Mouse (Mus musculus) thymus, adult 2 months (tissue): Measurements from ENCODE around the gene Gse1. TPM values are rescaled to one million over a fixed set of nuclear protein-coding genes. Genes with fewer than 3 reads are reported as not detected.

Experiments
- DNase-seq: peaks from one replicate; pipeline ENCODE4 v3.0.0; 2021
- H3K27ac ChIP-seq: fragments of 200-500 bp; 2 replicates; pipeline ENCODE4 v1.5.1; 2012; ENCODE audit warnings: low read length, control low read depth; ENCODE audit not compliant: control insufficient read depth, insufficient read depth
- H3K27me3 ChIP-seq: fragments of 200-500 bp; 2 replicates; pipeline ENCODE4 v1.6.1; 2012; ENCODE audit warnings: mild to moderate bottlenecking, low read length, moderate library complexity, mixed read lengths; ENCODE audit not compliant: control insufficient read depth, insufficient read depth
- H3K36me3 ChIP-seq: fragments of 200-500 bp; 2 replicates; pipeline ENCODE4 v1.6.1; 2012; ENCODE audit warnings: mild to moderate bottlenecking, low read length, moderate library complexity; ENCODE audit not compliant: control insufficient read depth, insufficient read depth
- H3K4me1 ChIP-seq: fragments of 200-500 bp; replicated peaks from 2 replicates; pipeline ENCODE4 v1.6.1; 2012; ENCODE audit warnings: low read length; ENCODE audit not compliant: control insufficient read depth, insufficient read depth
- H3K4me3 ChIP-seq: fragments of 200-500 bp; 2 replicates; pipeline ENCODE4 v1.5.1; 2012; ENCODE audit warnings: mild to moderate bottlenecking, low read length, control low read depth, moderate library complexity; ENCODE audit not compliant: control insufficient read depth, insufficient read depth
- CTCF ChIP-seq: fragments of 200-500 bp; IDR thresholded peaks from 2 replicates; pipeline ENCODE4 v1.5.1; 2012; ENCODE audit warnings: mild to moderate bottlenecking, control low read depth, low read length, moderate library complexity, borderline replicate concordance; ENCODE audit not compliant: control insufficient read depth, poor library complexity, insufficient read depth; ENCODE audit errors: extremely low read depth
- POLR2A ChIP-seq: fragments of 200-500 bp; IDR thresholded peaks from 2 replicates; pipeline ENCODE4 v1.6.1; 2012; ENCODE audit warnings: mild to moderate bottlenecking, low read length, control low read depth, moderate library complexity; ENCODE audit not compliant: control insufficient read depth, poor library complexity, insufficient read depth; ENCODE audit errors: extremely low read depth
- WGBS: fragments of 180-500 bp; shearing (Covaris S2); methylation state at CpG from one replicate; pipeline ENCODE4 v1.1.7; 2018; 5-methylcytosine and 5-hydroxymethylcytosine counted together
- polyA plus RNA-seq: library from polyadenylated mRNA; depleted of rRNA; stranded (reverse); fragments of >200 nt; gene quantifications from 2 replicates; pipeline ENCODE4 v1.2.3, GENCODE M21; 2012

The Gse1 gene
- polyA plus RNA-seq, 1 experiment = 202 TPM

DNA sequence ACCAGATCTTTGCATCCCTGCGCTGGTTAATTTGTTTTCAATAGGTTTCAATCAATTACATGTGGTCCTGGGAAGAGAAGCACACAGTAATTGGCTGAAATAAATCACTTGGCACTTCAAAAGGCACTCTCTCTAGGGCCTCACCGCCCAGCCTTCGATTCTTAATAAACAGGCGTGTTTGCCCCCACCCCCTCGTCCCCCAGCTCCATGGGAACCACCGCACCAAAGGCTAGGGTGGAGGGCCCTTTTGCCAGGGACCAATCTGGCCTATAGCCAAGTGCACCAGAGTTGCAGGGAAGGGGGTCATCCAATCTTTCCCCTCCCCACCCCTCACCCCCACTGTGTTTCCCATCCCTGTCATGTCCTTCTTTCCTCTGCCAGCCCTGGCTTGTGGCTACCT lies 219.9 kb downstream of the Gse1 start:
- TF ChIP-seq POLR2A = no peak
- TF ChIP-seq CTCF = no peak
- WGBS = 94% methylated on average over 6 of the region's 6 CpGs
- Histone ChIP-seq H3K27ac (no peak overlapping the region), H3K27me3 (no peaks in the 10 kb centered on the region), H3K36me3 (no peaks in the 10 kb centered on the region), H3K4me1 (peaks cover 9% of the 10 kb centered on the region), H3K4me3 (no peak overlapping the region)
- DNase-seq = no peak

DNA sequence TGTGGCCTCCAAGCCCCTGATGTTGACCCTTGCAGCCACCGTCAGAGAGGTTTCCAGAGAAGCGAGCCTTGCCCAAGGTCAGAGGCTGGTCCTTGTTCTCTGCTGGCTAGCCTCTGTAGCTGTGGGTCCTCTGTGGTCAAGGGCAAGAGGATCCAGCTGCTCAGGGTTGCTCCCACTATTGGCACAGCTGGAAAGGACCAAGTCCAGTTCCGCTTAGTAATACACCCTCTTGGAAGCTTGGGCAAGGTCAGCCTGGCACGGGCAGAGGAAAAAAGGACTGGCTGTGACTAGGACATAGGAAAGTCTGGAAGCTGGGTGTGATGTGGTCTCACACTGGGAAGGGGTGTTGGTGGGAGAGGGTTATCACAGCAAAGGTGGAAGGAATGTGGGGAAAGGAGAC lies 220.9 kb downstream of the Gse1 start:
- H3K27ac ChIP-seq = no peak overlapping the region
- no peak for DNase-seq

DNA sequence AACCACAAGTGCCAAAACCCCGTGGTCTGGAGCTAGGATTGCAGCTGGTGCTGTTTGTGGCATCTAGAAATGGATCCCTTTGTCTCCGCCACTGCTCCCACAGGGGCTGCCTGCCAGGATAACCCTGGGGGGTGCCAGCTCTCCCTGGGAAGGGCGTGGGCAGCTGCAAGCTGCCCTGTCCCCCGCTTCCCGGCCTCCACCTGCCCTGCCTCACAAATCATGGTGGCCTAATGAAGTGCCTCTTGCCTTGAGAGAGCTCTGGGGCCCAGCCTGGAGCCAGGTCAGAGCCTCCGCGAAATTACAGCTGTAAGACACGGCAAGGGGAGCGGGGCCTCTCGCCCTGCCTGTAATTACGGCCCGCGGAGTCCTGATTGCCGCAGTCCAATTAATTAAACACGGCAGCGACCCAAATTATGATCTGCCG lies 221.4 kb downstream of the Gse1 start:
- no peak for DNase-seq
- 84% methylated on average over 17 of the region's 17 CpGs for WGBS
- H3K36me3 ChIP-seq = no peaks in the 10 kb centered on the region
- no peak for TF ChIP-seq CTCF
- no peak for TF ChIP-seq POLR2A
- no peak overlapping the region for H3K27ac ChIP-seq
- no peaks in the 10 kb centered on the region for H3K27me3 ChIP-seq
- no peak overlapping the region for H3K4me3 ChIP-seq
- peaks cover 10% of the 10 kb centered on the region for H3K4me1 ChIP-seq

More for the DNA sequence above, 220.9 kb downstream of the Gse1 start:
- 98% methylated on average over 4 of the region's 4 CpGs for WGBS
- Histone ChIP-seq H3K4me3 (no peak overlapping the region), H3K4me1 (peaks cover 9% of the 10 kb centered on the region), H3K36me3 (no peaks in the 10 kb centered on the region), H3K27me3 (no peaks in the 10 kb centered on the region)
- TF ChIP-seq POLR2A = no peak
- no peak for TF ChIP-seq CTCF

DNA sequence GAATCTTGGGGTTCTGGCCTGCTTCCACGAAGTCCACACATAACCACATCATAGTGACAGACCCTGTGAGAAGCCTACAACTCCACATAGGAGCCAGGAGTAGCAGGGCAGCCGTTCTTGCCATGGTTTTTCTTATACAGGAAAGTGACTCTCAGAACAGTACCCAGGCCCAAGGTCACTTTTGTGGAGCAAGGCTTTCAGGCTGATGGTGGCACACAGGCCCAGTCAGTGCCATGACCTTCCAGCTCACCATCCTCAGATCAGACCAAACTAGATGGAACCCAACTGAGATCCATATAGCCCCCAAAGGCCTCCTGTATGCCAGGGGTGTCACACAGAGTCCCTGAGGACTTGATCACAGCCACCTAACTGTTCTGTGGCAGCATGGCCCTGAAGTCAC lies 223.9 kb downstream of the Gse1 start:
- H3K4me1 ChIP-seq = peaks cover 23% of the 10 kb centered on the region
- TF ChIP-seq POLR2A (no peak), CTCF (no peak)

DNA sequence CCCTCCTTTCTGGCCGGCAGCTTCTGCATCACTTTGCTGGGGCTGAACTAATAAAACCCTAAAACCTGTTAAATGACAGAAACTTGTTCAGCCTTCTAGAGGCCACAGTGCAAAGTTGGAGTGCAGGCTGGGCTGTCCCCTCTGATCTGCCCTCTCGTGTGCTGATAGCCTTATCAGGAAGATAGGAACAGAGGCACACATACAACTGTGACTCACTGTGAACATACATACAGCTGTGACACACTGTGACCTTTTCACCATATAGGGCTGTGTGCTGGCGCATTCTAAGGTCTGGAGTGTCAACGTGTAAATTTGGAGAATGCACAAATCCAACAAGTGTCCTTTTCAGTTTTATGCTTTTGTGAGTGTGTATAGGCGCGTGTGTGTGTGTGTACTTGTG lies 226.1 kb downstream of the Gse1 start:
- Histone ChIP-seq H3K4me1 (peaks cover 30% of the 10 kb centered on the region), H3K27me3 (no peaks in the 10 kb centered on the region), H3K36me3 (no peaks in the 10 kb centered on the region), H3K27ac (no peak overlapping the region), H3K4me3 (no peak overlapping the region)
- TF ChIP-seq POLR2A (no peak), CTCF (no peak)
- no peak for DNase-seq
- 95% methylated on average over 6 of the region's 6 CpGs for whole genome bisulfite sequencing

More for the DNA sequence above, 223.9 kb downstream of the Gse1 start:
- Histone ChIP-seq H3K27ac (no peak overlapping the region), H3K36me3 (no peaks in the 10 kb centered on the region), H3K4me3 (no peak overlapping the region), H3K27me3 (no peaks in the 10 kb centered on the region)
- WGBS = 92% methylated on average over 2 of the region's 2 CpGs
- DNase-seq = no peak

DNA sequence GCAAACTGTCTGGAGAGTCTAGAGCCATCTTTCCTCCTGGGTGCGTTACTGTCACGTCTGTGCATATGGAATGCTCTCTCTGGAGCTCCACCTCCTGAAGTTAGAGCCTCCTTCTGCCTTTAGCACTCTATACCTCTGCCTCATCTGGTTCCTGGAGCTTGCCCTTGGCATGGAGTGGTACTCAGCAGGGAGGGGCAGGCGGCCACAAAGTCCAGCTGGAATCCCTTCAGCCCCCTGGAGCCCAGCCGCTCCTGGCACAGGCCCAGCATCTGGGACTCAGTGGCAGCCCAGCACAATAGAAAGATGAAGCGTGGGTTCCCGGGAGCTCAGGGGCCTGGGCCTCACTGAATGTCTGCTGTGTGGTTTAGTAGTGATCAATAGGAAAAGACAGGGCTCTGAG lies 232.1 kb downstream of the Gse1 start:
- Histone ChIP-seq H3K27ac (no peak overlapping the region), H3K4me3 (no peak overlapping the region), H3K27me3 (no peaks in the 10 kb centered on the region), H3K4me1 (peaks cover 23% of the 10 kb centered on the region), H3K36me3 (no peaks in the 10 kb centered on the region)
- no peak for DNase-seq
- TF ChIP-seq POLR2A (no peak), CTCF (no peak)
- 95% methylated on average over 6 of the region's 6 CpGs for WGBS

DNA sequence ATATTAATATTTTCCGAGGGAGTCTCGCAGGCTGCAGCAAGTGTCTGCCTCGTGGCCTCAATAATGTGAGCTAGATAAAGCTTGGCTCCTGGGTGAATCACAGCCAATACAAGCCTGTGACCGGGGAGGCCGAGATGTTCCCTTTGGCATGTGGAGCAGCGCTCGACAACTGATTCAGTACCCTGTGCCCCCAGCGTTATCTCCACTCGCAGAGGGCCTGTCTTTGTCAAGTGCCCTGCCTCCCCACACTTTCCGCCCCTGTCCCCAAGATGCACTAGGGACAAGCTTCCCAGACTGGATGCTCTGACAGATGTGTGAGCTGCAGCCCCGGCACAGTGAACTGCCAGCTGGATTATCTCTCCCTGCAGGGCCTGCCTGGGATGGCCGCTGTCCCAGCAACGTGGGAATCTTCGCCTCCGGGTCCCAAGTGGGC lies 233.9 kb downstream of the Gse1 start:
- Histone ChIP-seq H3K27me3 (no peaks in the 10 kb centered on the region), H3K4me1 (peaks cover 20% of the 10 kb centered on the region), H3K27ac (no peak overlapping the region), H3K4me3 (no peak overlapping the region), H3K36me3 (no peaks in the 10 kb centered on the region)
- TF ChIP-seq CTCF (no peak), POLR2A (no peak)
- 93% methylated on average over 15 of the region's 15 CpGs for WGBS
- DNase-seq = no peak
